Mouse (Mus musculus) cortical plate, adult 2 months (tissue): ENCODE data around the gene Fam107b.

Source experiments
- CTCF ChIP-seq: fragments of 200-500 bp; IDR thresholded peaks from 2 replicates; pipeline ENCODE4 v1.5.1; 2011; ENCODE audit warnings: mild to moderate bottlenecking, control low read depth, low read length; ENCODE audit not compliant: insufficient read depth; ENCODE audit errors: extremely low read depth
- POLR2A ChIP-seq: fragments of 200-500 bp; IDR thresholded peaks from 2 replicates; pipeline ENCODE4 v1.6.1; 2011; ENCODE audit warnings: mild to moderate bottlenecking, low read length, control low read depth; ENCODE audit not compliant: insufficient read depth; ENCODE audit errors: extremely low read depth

DNA sequence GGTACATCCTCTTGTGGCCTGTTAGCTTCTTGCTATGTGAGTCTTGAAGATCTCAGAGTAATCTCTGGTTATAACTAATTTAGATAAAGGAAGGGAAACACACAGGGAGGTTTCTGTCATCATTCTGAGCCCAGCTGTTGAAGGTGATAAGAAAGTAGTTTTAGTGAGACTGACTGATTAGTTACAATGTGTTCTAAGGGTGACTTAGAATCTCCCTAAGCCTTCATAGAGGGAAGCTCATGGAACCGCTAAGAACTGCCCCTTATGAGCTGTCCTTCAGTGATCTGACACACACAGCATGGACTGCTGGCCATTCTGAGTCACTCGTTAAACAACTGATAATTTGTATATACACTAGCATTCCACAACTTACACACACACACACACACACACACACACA, 24.2 kb upstream of the Fam107b start:
- no peak for TF ChIP-seq POLR2A
- TF ChIP-seq CTCF, result no peak
